Mouse (Mus musculus) B cell, adult 2 months (primary cell): ENCODE measurements around the gene Kxd1.
A peak's percentile ranks its signal among the peaks of the same experiment; 100 is the strongest.

Source experiments
- DNase-seq, 2 experiments: peaks; one replicate each; pipeline ENCODE4 v3.0.0; 2022

The Kxd1 gene

DNA sequence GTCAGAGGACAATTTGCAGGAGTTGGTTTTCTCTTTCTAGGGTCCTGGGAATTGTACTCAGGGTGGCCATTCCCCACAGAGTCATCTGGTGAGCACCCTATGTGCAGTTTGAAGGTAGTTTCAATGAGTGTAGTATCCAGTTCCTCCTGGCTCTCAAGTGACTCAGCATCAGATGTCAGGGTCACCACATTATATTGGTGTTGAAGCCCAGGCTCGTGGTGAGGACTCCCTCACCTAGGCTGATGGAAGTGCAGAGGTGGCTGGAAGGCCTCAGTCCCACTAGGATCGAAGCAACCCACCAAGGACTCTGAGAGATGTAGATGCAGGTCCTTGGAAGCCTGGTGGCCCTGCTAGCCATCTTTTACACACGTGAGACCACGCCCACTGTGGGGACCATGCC, 18.7 kb upstream of the Kxd1 start:
- no peak for DNase-seq

DNA sequence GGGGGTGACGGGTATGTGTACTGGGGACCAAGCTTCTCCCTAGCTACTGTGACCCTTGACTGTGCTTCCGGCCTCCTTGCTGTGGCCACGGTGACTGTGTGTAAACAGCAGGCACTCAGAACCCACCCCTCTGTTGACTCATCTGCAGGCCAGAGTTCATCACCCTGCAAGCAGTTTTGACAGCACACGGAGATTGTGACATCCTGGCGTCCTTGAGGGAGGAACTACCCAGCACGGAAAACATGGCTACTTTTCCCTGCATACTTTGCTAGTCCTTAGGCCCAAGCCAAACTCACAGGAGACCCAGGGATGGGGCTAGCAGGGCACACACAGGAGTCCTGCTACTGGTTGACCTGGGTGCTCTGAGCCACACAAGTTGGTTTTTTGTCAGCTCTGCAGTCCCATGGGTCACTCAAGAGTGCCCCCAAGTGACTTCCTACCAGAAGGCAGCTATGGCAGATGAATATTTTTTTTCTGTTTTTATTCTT, 16.5 kb upstream of the Kxd1 start:
- DNase-seq = peak; percentile 43 to 50

DNA sequence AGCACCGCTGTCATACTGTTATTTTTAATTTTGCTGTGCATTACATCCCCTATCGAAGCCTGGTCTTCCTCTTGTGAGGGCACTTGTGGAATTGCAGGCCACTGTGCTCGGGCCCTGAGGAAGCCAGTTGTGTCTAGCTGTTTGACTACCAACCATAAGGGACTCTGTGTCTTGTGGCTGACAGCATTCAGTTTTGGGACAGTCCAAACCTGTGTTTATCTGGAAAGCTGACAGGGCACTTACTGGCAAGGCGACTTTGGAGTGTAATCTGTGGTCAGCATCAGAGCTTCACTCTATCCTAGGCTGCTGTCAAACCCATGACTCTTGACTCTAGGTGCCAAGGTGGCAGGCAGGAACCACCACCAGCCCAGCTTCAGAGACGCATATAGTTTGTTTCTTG, 13.3 kb upstream of the Kxd1 start:
- no peak for DNase-seq

DNA sequence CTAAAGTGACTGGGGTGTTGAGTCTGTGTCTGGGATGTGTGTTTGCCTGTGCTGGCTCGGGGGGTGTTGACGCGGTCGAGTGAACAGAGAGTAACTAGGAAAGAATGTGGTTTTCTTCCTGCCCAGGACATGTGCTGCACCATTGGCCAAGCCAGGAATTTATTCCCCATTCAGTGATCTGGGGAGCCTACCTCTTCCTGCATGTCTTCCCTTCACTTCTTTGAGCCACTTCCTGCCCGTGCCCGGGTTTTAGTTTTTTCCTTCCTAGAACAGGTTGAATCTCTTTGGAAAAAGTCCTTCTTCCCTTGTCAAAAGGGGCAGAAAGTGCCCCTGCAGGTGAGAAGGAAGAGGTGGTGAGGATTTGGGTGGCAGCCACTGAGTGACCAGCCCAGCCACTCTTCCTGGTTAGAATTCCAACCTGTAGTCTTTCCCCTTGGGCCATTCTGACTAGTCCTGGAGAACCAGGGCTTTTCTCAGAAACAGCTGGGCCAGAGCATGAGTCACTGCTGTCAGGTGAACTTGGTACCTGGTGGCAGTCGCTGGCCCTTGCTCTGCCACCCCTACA, 12.8 kb upstream of the Kxd1 start:
- no peak for DNase-seq

DNA sequence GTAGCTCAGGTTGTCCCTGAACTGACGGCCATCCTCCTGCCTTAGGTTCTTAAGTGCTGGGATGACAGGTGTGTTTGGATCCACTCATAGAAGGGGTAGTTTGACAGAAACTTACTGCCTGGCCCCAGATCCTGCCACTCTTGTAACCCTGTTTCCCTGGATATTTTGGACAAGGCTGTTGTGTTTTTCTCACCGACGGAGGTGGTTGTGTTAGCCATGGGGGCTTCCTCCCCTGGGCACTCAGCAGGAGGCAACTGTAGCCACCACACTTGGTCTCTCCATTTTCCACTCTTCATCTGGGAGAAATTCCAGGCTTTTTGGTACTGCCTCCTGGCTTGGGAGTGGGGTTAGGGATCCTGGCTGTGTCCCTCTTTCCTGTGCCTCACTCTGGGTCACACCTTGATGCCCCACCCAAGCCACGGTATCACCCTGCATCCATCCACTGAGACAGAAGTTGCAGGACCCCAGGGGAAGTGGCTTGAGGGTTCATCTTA, 12.3 kb upstream of the Kxd1 start:
- no peak for DNase-seq

DNA sequence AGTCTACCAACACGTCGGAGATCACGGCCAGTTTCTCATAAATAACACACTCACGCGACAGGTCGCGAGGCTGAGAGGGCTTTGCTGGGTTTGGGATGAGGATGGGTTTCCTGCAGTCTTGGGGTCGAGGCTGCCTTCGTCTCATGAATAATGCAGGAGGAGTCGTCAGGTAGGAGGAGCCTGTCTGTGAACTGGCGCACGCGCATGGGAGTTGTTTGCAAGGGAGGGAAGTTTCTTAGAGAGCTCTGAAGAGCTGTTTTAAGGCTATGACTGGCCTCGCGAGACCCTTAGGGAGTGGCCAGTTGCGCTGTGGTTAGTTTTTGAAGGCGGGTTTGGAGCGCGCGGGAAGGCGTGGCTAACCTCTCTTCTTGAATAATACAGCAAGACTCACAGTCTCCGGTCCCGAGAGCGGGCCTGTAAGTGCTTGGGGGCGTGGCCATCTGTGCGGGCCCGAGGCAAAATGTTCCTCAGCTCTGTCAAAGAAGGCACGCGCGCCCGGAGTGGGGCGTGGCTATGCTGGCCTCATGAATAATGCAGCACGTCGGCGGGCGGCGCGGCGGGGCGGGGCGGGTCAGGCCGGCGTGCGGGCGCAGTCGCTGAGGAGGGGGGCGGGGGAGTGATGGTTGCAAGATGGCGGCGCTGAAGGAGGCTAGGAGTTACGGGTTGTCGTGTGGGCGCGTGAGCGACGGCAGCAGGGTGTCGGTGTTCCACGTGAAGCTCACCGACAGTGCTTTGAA, 11.5 kb upstream of the Kxd1 start, which contains the start of gene Ell:
Gene Ell, plus strand, starts transcription at position 381 of the 737 bp plus-strand sequence.
- peak; percentile 99 for DNase-seq

DNA sequence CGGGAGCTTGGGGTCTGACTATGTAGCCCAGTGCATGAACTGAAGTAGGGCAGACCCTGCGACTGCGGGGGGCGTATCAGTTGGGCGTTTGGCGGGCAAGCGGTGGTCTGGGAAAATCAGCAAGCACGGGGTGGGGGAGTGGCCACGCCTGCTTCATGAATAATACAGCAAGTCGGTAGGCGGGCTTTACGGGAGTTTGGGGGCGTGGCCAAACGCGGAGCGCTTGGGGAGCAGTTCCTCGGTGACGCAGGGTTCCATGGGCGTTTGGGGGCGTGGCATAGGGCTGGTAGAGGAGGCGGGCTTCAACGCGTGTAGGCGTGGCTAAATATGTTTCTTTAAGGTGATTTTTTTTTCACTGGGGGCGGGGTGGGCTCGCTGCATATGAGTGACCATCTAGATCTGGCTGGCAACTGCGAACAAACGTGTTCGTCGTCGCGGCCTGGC, 10.9 kb upstream of the Kxd1 start:
- DNase-seq = peak; percentile 100

DNA sequence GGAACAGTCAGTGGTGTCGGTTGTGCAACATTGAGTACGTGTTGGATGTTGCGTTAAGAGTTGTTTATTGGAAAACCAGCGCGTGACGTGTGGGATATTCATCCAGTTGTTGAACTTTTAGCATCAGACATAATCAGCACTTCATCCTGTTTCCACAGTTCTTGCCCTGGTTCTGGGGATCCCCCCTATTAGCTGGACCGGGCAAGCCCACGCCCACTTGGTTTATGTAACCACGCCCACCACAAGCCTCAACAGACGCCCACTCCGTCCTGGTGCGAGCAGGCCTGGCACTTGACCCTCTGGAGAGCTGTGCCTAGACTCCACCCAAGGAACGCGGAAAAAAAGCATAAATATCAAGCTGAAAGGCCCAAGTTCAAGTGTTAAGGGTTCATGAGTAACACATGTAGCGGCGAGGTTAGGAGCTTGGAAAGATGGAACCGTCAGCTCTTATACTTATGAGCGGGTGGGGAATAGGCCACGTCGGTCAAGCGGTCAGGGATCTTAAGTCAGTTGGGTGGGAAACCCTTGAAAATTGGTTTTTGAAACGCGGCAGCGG, 10.3 kb upstream of the Kxd1 start:
- peak; percentile 45 to 48 for DNase-seq

DNA sequence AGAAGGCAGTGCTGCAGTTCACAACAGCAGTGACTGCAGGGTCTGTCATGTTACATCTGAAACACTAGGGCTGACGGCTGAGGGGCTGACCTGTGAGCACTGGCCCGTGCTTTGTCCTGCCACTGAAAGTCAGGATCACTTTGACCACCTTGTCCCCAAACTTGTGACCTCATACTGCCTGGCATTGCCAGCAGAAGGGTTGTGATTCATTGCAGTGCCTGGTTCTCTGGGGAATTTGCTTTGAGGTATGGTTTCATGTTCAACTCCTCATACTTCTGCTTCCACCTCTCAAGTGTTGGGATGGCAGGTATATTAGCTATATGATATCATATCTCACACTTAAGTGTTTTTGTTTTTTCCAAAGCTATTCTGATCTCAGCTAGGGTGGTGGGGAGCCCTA, 7.9 kb upstream of the Kxd1 start:
- no peak for DNase-seq

DNA sequence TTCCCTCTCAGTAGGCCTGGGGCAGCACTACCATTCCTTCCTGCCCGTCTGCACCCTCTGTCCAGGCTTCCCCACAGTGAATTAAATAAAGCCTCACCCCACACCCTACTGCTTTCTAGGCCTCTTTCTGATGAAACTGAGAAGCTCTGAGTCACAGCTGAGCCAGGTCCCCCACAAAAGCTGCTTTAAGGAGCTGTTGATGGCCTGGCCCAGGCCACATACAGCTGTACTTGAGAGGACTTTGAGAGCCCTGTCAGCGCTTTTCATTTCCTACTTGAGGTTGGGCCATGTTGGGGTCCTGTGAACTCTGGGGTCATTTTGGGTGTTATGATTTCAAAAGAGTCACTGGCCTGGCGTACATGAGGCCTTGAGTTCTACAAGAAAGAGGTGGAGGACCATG, 7.5 kb upstream of the Kxd1 start:
- no peak for DNase-seq

DNA sequence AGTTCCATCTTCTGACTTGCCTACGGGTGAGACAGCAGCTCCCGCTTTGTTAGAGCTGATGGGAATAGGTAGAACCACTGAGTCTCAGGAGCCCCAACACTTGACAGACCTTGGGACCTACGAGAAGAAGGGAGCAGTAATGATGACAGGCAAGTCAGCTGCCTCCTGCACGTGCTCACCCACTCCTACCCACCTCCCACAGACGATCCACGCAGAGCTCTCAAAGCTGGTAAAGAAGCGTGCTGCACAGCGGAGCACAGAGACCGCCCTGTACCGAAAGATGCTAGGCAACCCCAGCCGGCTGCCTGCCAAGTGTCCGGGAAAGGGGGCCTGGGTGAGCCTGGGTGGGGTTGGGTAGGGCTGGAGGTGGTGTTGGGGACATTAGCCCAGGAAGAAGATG, 6.5 kb upstream of the Kxd1 start:
- DNase-seq = no peak

DNA sequence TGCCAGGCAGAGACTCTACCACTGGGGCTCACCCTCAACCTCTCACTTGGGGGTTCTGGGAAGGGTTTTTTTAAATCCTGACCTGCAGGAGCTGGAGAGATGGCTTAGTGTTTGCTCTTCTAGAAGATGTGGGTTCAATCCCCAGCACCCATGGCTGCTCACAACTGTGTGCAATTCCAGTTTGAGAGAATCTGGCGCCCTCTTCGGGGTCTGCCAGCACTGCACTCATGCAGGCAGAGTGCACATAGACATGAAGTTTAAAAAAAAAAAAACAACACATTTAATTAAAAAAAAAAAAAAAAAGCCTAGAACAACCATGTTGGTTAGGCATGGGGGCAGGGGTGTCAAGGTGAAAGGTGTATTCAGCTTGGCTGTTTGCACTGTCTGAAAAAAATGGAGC, 2.6 kb upstream of the Kxd1 start:
- peak in 1 of 2 experiments; percentile 28 for DNase-seq

DNA sequence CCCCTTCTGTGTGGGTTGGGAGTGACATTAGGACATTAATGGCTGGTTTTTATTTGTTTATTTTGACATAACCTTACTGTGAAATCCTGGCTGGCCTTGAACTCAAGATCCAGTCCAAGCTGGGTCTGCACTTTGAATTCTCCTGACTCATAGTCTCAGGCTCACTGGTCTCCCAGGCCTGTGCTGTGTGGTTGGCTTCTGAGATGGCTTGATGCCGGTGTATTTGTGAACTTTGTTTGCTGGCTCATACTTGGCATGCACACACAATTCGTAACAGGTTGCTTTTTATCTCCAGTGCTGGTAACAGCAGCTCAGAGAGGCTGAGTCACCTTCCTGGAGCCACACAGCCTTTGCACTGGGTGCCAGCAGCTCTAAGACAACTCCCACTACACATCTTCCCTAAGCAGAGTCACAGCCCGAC, 2.0 kb upstream of the Kxd1 start:
- DNase-seq = no peak

DNA sequence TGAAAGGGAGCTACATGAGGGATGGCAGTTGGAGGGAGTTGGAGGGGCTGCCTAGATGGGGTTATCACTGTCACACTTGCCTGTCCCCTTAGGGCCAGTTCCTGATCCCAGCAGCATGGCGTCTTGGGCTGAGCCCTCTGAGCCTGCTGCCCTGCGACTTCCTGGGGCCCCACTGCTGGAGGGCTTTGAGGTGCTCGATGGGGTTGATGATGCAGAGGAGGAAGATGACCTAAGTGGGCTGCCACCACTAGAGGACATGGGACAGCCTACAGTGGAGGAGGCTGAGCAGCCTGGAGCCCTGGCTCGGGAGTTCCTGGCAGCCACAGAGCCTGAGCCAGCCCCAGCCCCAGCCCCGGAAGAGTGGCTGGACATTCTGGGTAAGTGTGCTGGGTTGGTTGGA, 1.5 kb upstream of the Kxd1 start:
- no peak for DNase-seq

DNA sequence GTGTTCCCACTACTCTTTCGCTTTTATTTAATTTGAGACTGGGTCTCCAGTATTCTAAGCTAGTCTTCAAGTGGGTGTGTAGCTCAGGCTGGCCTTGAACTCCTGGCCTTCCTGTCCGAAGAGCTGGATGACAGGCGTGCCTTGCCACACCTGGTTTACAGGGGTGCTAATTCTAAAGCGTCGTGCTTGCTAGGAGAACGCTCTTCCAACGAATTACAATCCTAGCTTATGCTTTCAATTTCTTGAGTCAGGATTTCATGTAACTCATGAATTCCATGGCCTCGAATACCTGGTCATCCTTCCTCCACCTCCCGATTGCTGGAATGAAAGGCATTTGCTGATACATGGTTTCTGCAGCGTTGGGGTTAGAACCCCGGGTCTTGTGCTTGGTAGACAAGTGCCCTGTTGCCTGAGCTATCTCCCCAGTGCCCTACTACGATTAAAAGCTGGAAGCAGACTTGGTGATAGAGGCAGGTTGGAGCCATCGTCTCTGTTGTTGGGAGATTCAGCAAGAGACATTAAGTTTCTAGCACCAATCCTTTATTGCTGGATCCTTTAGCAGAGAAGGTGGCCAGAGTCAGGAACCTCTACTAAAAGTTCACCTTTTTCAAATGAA, 534 bp upstream of the Kxd1 start:
- peak in 1 of 2 experiments; percentile 15 for DNase-seq

DNA sequence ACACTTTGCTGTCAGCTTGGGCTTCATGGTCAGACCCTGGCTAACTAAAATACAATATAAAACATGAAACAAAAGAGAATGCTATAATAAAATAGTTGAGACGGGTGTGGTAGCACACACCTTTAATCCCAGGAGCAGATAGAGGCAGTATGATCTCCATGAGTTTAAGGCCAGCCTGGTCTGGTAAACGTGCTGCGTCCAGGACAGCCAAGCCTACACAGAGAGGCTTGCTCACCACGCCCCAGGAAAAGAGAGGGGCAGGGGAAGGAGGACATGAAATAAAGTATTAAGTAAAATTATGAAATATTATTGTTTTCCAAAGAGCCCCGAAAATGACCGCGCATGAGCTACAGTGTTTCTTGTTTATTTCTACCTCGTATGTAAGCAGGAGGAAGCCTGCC, 645 bp downstream of the Kxd1 start:
- DNase-seq = no peak

DNA sequence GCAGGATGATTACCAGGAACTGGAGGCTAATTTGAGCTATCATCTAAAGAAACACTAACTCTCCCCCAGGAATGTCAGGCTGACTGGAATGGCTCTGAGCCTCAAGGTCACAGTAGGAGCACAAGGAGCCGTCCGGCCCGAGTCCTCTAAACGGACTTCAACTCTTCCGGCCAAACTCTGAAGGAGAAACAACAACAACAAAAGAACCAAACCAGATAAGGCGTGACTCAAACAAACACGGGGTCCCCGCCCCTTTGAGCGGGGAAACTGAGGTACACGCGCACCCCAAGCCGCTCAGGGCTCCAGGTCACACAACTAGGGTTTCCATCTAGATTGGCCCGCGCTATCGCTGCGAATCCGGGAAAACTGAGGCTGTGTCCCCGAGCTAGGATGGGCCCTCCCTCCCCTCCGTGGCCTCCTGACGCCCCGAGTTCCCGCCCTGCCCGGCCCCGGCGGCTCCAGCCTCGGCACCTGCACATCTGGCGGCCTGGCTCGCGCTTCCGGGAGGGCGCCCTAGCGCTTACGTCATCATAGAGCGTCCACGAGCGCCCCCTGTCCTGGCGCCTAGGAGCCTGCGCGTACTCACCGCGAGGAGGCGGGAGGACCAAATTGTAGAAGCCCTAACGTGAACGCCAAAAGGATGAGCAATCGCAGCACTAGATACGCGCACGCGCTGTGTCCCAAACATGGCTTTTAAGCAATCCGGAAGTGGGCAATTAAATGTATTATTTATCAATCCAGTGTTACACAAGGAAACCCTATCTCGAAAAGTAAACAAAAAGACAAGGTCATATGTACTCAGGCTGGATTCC, 5.0 kb downstream of the Kxd1 start:
- peak; percentile 96 for DNase-seq

DNA sequence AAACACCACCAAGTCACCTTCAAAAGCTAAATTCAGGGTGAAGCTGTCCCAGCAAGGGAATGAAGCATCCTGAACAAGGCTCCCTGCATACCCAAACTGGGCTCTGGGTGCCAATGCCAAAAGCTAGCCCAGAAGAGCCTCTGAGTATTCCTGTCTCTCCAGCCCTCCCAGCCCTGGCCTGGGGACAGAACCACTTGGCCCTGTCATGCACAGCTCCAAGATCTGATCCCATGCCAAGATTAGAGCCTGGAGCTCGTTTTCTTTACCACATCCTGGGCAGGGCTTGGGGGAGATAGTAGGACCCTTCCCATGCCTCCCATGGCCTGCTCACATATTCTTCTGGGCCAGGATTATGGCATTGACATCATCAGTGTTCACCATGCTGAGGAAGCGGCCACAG, 8.2 kb downstream of the Kxd1 start:
- no peak for DNase-seq

DNA sequence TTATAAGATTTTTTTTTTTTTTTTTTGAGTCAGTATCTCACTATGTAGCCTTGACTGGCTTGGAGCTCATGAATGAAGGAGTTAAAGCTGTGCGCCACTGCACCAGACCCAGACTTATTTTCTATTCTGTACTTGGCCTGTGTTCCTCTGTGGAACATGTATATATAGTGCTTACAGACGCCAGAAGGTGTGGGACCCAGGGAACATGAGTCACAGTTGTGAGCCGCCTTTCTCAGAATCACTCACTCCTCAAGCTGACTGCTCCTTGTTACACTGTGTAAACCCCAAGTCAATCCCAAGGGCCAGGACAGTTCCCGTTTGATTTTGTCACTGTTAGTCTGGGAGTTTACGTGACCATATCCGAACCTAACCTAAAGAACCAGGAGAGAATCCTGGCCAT, 8.7 kb downstream of the Kxd1 start:
- no peak for DNase-seq

DNA sequence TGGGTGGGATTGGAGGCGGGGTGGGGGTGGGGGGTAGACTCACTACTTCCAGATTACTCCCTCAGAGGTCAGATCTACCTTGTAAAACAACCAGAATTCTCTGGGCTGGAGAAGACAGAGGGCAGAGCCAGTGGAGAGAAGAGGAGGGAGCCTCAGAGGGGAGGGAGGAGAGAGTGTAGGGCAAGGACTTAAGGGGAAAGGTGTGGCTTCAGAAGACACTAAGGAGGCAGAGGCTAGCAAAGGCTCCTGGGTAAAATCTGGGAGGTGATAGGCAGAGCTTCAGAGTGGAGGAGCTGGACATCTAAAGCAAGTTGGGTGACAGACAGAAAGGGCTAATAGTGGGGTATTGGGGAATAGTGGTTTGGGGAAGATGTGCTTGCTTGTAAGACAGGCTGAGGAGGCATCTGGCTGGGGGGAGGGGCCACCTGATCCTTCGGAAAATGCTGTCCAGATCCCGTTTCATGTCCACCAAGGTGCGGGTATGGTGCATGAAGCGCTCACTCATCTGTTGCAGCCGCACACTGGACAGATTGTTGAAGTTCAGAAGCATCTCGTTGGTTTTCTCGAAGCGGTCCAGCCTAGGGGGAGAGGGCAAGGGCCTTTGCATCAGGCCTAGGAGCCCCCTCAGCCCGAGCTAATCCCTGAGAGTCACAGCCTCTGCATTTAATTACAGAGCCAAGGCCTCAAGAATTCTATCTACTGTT, 9.7 kb downstream of the Kxd1 start:
- DNase-seq = no peak

DNA sequence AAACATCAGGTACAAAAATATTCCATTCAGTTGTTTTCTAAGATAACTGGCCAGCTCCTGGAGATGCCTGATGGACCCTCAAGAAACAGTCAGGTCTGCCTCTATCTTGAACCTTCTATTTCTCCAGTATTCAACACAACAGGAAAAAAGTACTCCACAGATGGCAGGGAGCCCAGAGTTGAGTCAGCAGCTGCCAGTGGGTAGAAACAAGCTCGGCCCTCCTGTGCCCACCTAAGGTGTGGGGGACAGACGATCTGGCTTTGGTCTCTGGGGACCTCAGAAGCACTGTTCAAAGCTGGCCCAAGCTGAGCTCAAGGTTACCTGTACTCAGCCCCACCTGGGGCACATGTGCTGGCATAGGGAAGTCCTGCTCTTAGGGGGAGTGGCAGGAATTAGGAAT, 14.3 kb downstream of the Kxd1 start:
- no peak for DNase-seq

DNA sequence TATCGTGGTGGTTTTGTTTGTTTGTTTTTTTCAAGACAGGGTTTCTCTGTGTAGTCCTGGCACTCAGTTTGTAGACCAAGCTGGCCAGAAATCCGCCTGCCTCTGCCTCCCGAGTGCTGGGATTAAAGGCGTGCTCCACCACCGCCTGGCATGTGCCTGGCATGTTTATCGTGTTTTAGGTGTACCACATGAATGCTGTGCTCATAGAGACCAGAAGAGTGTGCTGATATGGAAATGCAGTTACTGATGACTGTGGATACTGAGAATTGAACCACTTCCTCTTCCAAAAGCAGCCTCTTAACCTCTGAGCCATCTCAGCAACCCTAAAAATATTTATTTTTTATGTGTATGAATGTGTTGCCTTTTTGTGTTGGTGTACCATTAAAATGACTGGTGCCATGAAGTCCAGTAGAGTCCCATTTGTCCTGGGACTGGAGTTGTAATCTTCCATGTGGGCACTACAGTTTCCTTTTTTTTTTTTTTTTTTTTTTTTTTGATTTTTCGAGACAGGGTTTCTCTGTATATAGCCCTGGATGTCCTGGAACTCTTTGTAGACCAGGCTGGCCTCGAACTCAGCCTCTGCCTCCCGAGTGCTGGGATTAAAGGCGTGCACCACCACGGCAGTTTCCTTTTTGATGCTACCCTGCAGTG, 15.4 kb downstream of the Kxd1 start:
- DNase-seq = no peak
